ENCODE assay signal across 10 mouse cellular contexts in the genomic region with DNA sequence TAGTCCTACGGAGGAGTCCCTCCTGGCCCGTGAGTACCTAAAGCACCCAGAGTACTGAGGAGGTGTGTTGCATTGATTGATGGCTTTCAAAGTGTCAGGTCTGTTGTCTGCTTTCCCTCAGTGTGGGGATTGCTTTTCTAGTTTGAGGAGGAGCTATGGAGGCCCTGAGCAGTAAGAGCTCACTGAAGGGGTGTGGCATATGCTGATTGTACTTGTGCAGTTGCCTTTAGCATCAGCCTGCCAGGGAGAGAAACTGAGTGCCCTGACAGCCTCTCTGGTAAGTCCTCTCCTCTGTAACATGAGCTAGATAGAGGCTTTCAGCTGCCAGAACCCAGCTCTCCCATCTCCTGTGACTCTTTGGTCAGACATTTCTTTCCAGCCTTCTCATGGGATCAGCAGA. TPM values are rescaled to one million over a fixed set of nuclear protein-coding genes. Genes with fewer than 3 reads are reported as not detected.
DNase-seq lines count a peak whose midpoint lies in the region; ATAC-seq and TF ChIP-seq lines count a peak whose summit lies in the region.
"Had no signal": no experiment of that assay in that cellular context is flagged by ENCODE, and none has a peak within 500 bp of the region (broad histone marks: within the 10 kb centered on the region; RNA-seq: fewer than 3 reads in every experiment).

No protein-coding gene starts in this region.

- no peak for TF ChIP-seq CTCF in heart, postnatal 0 days (IDR thresholded peaks at IDR 0.05; ENCODE audit: low read depth)

- H3K4me3 ChIP-seq in heart, postnatal 0 days (ENCODE audit: low read depth, low read length): no peak overlapping the region
- no peak overlapping the region for H3K4me3 ChIP-seq in midbrain, embryonic 15.5 days

- no peaks in the 10 kb centered on the region for H3K27me3 ChIP-seq in heart, postnatal 0 days (ENCODE audit: control insufficient read depth, insufficient read depth, low read length)
- H3K27me3 ChIP-seq in midbrain, embryonic 15.5 days (replicated peaks): no peaks in the 10 kb centered on the region

- DNase-seq in heart, postnatal 0 days (ENCODE audit: low spot score): no peak
- no peak for DNase-seq in heart, adult 18-20 months
- DNase-seq in A20 (ENCODE audit: low read depth, low spot score): peak; percentile 90
- peak; percentile 29 for DNase-seq in c-Kit-positive CD71-positive TER-119-positive erythroid progenitor cells, embryonic 14.5 days (ENCODE audit: low spot score)
- DNase-seq in yolk sac, embryonic 10.5 days (ENCODE audit: low spot score): no peak
- no peak for DNase-seq in cerebellum, adult 11 months
- DNase-seq in retina, embryonic 14.5 days (ENCODE audit: low spot score): no peak

- no peak for ATAC-seq in heart, postnatal 0 days (ENCODE audit: insufficient read depth, low read depth)
- ATAC-seq in midbrain, embryonic 15.5 days (replicated peaks): no peak

- peak overlapping the region; percentile 26; the same call in 1 of the 2 replicates for H3K27ac ChIP-seq in heart, postnatal 0 days (ENCODE audit: low read depth)
- no peak overlapping the region for H3K27ac ChIP-seq in midbrain, embryonic 15.5 days

- peak overlapping the region; percentile 14; the same call in 1 of the 2 replicates for H3K4me2 ChIP-seq in heart, postnatal 0 days (ENCODE audit: low read depth, low read length)
- no peak overlapping the region for H3K4me2 ChIP-seq in midbrain, embryonic 15.5 days

- peaks cover 64% of the 10 kb centered on the region for H3K4me1 ChIP-seq in heart, postnatal 0 days (ENCODE audit: control insufficient read depth, insufficient read depth)
- peaks cover 62% of the 10 kb centered on the region for H3K4me1 ChIP-seq in midbrain, embryonic 15.5 days

- no peak for TF ChIP-seq EP300 in heart, postnatal 0 days (IDR thresholded peaks at IDR 0.05; ENCODE audit: low read depth)

- peaks cover 6% of the 10 kb centered on the region; the same call in 1 of the 2 replicates for H3K36me3 ChIP-seq in heart, postnatal 0 days (replicated peaks; ENCODE audit: control insufficient read depth, insufficient read depth, low read length)
- H3K36me3 ChIP-seq in midbrain, embryonic 15.5 days (replicated peaks): no peaks in the 10 kb centered on the region

- no peak overlapping the region for H3K9ac ChIP-seq in heart, postnatal 0 days (replicated peaks; ENCODE audit: low read depth, low read length)
- H3K9ac ChIP-seq in midbrain, embryonic 15.5 days: 0 out of 2 replicates have a peak overlapping the region, but pooled peaks have one; percentile 5

- 47% methylated on average over 2 of the region's 2 CpGs for WGBS in heart, postnatal 0 days
- WGBS in midbrain, embryonic 15.5 days: 75% methylated on average over 2 of the region's 2 CpGs

- H3K9me3 ChIP-seq in heart, postnatal 0 days (replicated peaks; ENCODE audit: control insufficient read depth, low read length): no peaks in the 10 kb centered on the region
- H3K9me3 ChIP-seq in midbrain, embryonic 15.5 days: no peaks in the 10 kb centered on the region

RNA-seq across cellular contexts. Expression of a gene that starts 3.3 kb away (rescaled TPM):
- total RNA-seq in heart, postnatal 0 days (2014; rRNA removed; ENCODE audit: low replicate concordance): 115 and 163 TPM in 2 replicates
- polyA plus RNA-seq in heart, postnatal 0 days (2015; fragmentation: Nextera tagmentation; extraction: Ambion mirVana): 42.3 and 45.7 TPM in 2 replicates
- 10 to 100 TPM; 67.1 TPM for total RNA-seq in heart, adult 18-20 months (2021)
- polyA plus RNA-seq in midbrain, embryonic 15.5 days (2015; fragmentation: Nextera tagmentation; extraction: Ambion mirVana): 35.3 and 35.4 TPM in 2 replicates

RNA-seq across cellular contexts. Expression of a gene that starts 30.8 kb away (rescaled TPM):
- not detected in 2 replicates for total RNA-seq in heart, postnatal 0 days (2014; rRNA removed; ENCODE audit: low replicate concordance)
- polyA plus RNA-seq in heart, postnatal 0 days (2015; fragmentation: Nextera tagmentation; extraction: Ambion mirVana): 0.19 and 0.30 TPM in 2 replicates
- under 1 TPM; 0.41 to 0.69 TPM for total RNA-seq in heart, adult 18-20 months (2021)
- polyA plus RNA-seq in midbrain, embryonic 15.5 days (2015; fragmentation: Nextera tagmentation; extraction: Ambion mirVana): 0.05 TPM in 1 of 2 replicates, not detected in the other
- polyA plus RNA-seq: stomach, embryonic 14.5 days had no signal

RNA-seq across cellular contexts. Expression of a gene that starts 37.8 kb away (rescaled TPM):
- total RNA-seq in heart, postnatal 0 days (2014; rRNA removed; ENCODE audit: low replicate concordance): not detected in 2 replicates
- polyA plus RNA-seq in heart, postnatal 0 days (2015; fragmentation: Nextera tagmentation; extraction: Ambion mirVana): not detected in 2 replicates
- total RNA-seq in heart, adult 18-20 months (2021): not detected
- polyA plus RNA-seq in midbrain, embryonic 15.5 days (2015; fragmentation: Nextera tagmentation; extraction: Ambion mirVana): 0.04 and 0.05 TPM in 2 replicates
- polyA plus RNA-seq: neural tube, embryonic 11.5 days had no signal

RNA-seq across cellular contexts. Expression of a gene that starts 44.2 kb away (rescaled TPM):
- total RNA-seq in heart, postnatal 0 days (2014; rRNA removed; ENCODE audit: low replicate concordance): 7.4 and 22.9 TPM in 2 replicates
- 19.0 and 20.4 TPM in 2 replicates for polyA plus RNA-seq in heart, postnatal 0 days (2015; fragmentation: Nextera tagmentation; extraction: Ambion mirVana)
- total RNA-seq in heart, adult 18-20 months (2021): 10 to 100 TPM; 27.6 to 32.6 TPM
- 45.1 and 46.0 TPM in 2 replicates for polyA plus RNA-seq in midbrain, embryonic 15.5 days (2015; fragmentation: Nextera tagmentation; extraction: Ambion mirVana)

RNA-seq across cellular contexts. Expression of a gene that starts 57.3 kb away (rescaled TPM):
- not detected in 2 replicates for total RNA-seq in heart, postnatal 0 days (2014; rRNA removed; ENCODE audit: low replicate concordance)
- not detected in 2 replicates for polyA plus RNA-seq in heart, postnatal 0 days (2015; fragmentation: Nextera tagmentation; extraction: Ambion mirVana)
- not detected for total RNA-seq in heart, adult 18-20 months (2021)
- not detected in 2 replicates for polyA plus RNA-seq in midbrain, embryonic 15.5 days (2015; fragmentation: Nextera tagmentation; extraction: Ambion mirVana)
- polyA plus RNA-seq: neural tube, embryonic 11.5 days; stomach, embryonic 14.5 days had no signal

Comparison
In these comparisons a context has a peak if more than half of its experiments do, and no peak if none do; other contexts are left out.
1. DNase-seq: peak in A20 (single experiment) and c-Kit-positive CD71-positive TER-119-positive erythroid progenitor cells, embryonic 14.5 days (single experiment); none in heart, postnatal 0 days (single experiment), heart, adult 18-20 months (0 of 2), yolk sac, embryonic 10.5 days (single experiment), cerebellum, adult 11 months (single experiment) and retina, embryonic 14.5 days (single experiment).